Mouse (Mus musculus) CD4-positive helper T cell, adult 2 months (primary cell): Measurements from ENCODE around the gene Ltv1.
A peak's percentile ranks its signal among the peaks of the same experiment; 100 is the strongest.

Source experiments
- DNase-seq: peaks from one replicate; pipeline ENCODE4 v3.0.0-alpha.2; 2012; ENCODE audit warnings: low read depth, missing footprints, low spot score

Ltv1 gene

DNA sequence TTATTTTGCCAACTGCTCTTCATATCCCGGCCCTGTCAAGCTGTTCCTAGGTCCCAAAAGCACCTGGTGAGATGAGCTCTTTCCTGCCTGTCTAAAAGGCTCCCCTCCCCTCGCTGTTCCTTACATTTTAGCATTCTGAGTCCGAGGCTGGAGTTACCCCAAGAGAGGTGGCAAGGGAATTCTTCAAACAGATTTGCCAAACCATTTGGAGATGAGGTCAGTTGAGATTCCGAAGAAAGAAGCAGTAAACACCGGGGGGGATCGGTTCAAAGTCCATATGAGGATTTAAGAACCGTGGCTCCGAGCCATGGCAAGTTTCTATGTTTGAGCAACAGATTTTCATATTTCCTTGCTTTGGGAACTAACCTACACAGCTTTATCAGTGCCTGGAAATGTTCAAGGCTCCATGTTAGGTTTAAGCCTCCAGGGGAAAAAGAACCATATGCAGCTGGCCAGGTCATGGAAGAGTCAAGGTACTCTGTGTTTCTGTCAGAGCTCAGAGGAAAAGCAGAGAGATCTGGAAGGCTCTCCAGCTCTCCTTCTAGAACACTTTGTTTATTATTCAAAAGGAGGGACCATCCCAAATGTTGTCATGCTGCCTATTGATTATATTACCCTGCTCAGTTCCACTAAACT, 4.0 kb upstream of the Ltv1 start:
- DNase-seq: no peak

DNA sequence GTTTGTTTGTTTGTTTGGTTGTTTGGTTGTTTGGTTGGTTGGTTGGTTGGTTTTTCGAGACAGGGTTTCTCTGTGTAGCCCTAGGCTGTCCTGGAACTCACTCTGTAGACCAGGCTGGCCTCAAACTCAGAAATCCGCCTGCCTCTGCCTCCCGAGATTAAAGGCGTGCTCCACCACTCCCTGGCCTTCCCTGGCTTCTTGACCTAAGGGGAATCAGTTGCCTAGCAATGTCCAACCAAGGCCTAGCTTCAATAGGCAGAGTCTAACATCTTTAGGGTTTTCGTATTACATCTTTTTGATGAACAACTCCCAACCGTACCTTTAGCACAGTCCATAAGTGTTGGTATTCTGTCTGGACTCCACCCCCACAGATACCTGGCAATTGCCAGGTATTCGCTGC, 528 bp upstream of the Ltv1 start:
- DNase-seq: peak; percentile 11

DNA sequence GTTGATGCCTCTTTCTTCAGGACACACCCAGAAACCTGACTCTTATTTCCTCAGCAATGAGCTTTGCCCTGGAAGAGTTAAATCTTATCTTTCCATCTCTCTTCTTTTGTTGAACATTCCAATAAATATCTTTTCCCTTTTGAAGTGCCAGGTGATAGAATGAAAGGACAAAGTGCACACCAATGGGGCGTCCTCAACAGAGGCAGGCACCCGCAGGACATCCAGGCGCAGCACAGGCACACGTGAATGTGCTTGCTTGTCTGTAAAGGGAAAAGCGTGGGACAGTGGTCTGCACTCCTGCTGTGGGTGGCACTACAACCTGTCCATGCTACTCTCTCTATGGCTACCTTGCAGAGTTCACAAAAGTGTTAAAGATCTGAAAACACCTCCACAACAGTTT, 3.1 kb downstream of the Ltv1 start:
- DNase-seq: no peak

DNA sequence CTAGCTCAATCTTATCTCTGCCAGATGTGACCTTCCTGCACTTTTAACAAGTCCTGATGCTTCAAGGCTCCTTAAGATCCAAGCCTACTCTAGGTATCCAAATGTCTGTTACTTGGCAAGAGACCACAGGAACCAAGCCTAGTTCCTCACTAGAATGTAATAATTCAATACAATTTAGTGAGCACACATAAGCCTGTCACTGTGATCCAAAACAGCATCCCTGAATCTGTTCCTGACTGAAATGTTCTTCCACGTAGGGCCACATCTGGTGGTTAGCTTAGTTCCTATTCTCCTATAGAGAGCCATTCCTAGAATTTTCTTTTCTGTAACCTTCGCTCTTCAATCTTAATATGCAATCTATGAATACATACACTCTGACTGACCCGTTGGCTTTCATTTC, 6.2 kb downstream of the Ltv1 start:
- DNase-seq: no peak

GRCm38 (mm10) chr10:13184170-13184766, 8.7 kb downstream of the Ltv1 start:
- DNase-seq: no peak

- no peak for DNase-seq
Observed at GRCm38 (mm10) chr10:13180211-13180610, 12.8 kb downstream of the Ltv1 start.

GRCm38 (mm10) chr10:13177973-13178624, 14.9 kb downstream of the Ltv1 start, which contains the start of gene Zc2hc1b:
Gene Zc2hc1b, minus strand, starts transcription at chr10:13178023.
- DNase-seq: no peak

GRCm38 (mm10) chr10:13175866-13176265, 17.1 kb downstream of the Ltv1 start:
- DNase-seq: no peak

DNA sequence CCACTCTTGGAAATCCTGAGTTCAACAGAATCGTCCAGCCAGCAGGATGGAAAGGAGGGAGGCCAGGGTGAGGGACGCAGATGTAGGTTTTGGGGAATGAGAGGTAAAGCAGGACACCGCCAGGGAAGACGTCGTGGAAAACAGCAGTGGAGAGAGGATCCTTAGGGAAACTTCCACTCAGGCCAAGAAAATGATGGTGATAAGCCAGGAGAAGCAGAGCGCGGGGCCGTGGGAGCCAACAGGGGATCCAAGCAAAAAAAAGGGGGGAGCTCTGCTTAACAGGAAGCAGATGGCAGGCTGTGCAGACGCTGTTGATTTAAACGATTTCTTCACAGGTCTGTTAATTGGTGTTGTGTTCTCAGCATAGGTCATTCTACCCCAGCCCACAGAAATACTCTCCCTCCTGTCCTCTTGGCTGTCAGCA, 20.2 kb downstream of the Ltv1 start:
- no peak for DNase-seq

GRCm38 (mm10) chr10:13171461-13171860, 21.5 kb downstream of the Ltv1 start:
- DNase-seq: no peak

DNA sequence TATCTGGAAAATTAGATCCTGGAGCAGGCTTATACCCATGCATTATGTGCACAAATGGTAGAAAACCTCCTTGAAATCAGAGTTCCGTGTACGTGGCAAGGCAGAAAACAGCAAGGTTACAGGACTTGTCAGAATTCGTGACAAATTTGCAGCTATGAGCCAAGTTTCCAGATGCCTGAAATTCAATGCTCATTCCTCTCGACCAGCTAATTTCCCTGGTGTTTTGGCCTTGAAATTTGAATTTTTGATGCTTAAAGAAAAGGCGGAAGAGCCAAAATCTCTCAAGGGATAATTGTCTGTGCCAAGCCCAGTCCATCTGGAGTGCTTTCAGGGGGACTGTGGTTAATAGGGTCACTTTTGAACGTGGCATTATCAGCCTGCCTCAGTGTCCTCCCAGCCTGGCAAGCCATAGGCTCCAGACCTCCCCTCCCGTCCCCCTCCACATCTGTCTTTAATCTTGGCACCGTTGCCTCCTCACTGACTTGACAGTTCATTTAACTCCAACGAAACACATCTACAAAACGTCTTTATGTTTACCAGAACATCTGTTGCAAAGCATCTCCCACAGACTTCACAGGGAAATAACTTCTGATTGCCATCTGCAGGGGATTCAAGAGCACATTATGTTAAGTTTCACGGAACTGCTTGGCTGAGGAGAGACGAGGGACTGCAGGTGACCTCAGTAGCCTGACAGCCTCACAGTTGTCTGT, 22.1 kb downstream of the Ltv1 start:
- no peak for DNase-seq

GRCm38 (mm10) chr10:13168461-13168860, 24.5 kb downstream of the Ltv1 start:
- DNase-seq: no peak

DNA sequence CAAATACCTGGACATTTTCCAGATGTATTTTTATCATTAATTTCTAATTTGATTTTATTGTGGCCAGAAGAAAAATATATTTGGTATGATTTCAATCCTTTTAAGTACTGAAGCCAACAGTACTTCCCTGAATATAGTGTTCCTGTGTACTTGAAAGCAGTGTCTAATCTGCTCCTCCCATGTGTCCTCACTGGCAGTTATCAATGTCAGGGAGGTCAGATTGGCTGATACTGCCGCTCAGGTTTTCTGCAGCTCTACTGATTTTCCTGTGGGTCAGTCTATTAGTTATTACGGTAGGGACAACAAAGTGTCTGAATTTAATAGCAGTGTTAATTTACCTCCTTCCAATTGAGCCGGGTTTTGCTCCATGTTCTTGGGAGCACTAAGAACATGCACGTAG, 30.9 kb downstream of the Ltv1 start:
- DNase-seq: no peak

- DNase-seq: no peak
Observed at GRCm38 (mm10) chr10:13160913-13161312, 32.1 kb downstream of the Ltv1 start.

DNA sequence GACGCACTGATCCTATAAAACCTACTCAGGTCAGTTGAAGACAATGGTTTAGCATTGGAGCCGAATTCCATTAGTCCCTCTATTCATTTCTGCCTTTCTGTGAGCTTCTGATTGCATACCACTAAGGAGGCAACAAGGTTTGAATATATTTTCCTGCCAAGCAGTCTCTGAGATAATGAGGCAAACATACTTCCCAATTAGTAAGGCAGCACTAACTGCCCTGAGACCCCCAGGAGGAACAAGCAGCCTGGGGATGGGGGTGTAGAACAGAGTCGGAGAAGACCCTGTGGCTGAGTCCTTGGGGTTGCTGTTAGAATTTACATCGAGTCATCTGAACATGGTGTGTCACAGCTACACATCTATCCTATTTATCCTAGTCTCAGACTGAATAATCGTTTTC, 37.6 kb downstream of the Ltv1 start:
- DNase-seq: no peak

- no peak for DNase-seq
Observed at GRCm38 (mm10) chr10:13152811-13153364, 40.1 kb downstream of the Ltv1 start.

DNA sequence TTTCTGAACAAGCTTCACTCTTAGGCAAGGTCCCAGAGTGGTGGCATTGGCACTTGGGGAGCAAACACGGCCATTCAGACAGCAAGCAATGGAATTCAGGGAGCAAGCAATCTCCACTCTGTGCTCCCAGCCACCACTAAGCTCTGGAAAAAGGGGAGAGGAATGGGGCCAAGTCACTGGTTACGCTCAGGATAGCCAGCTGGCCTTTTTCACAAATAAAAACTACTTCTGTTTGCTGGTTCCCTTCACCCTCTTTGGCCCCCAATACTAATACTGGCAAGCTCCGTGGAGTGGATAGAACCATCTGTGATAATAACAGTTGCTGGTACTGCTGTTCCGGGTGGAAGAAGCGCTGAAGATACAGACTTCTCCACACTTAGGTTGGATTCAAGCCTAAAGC, 41.6 kb downstream of the Ltv1 start:
- DNase-seq: no peak

- no peak for DNase-seq
Observed at GRCm38 (mm10) chr10:13150435-13150834, 42.5 kb downstream of the Ltv1 start.

- DNase-seq: no peak
Observed at GRCm38 (mm10) chr10:13140434-13140833, 52.5 kb downstream of the Ltv1 start.

DNA sequence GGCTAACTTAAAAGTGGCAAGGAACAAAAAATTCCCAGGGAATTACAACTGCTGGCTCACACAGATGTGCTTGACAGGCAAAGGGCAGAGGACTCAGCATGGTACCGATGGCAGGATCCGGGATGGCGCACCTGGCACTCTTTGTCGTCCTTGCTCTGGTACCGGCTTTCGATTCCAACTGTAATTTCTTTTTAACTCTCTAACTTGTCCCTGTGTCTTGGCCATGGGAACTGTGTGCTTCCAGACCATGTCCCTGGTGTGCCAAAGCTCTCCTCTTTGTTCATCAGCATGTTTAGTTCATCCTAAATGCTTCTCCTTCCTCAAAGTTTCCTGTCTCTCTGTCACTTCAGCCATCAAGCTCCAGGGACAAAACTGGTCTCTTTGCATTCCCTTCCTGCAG, 55.1 kb downstream of the Ltv1 start:
- no peak for DNase-seq

GRCm38 (mm10) chr10:13135751-13136150, 57.2 kb downstream of the Ltv1 start:
- DNase-seq: no peak

GRCm38 (mm10) chr10:13135276-13135675, 57.7 kb downstream of the Ltv1 start:
- no peak for DNase-seq
